Mouse (Mus musculus): ENCODE results near the gene Enox1. TPM values are rescaled to one million over a fixed set of nuclear protein-coding genes. Genes with fewer than 3 reads are reported as not detected.

The Enox1 gene
- polyA plus RNA-seq, 1 experiment from 2014 or later = 0.40 TPM

- no peak for DNase-seq
- Histone ChIP-seq H3K36me3 (no peaks in the 10 kb centered on the region), H3K9me3 (replicated peaks) (no peaks in the 10 kb centered on the region), H3K27ac (no peak overlapping the region), H3K4me2 (no peak overlapping the region), H3K4me1 (replicated peaks) (no peaks in the 10 kb centered on the region), H3K27me3 (no peaks in the 10 kb centered on the region), H3K4me3 (replicated peaks) (no peak overlapping the region), H3K9ac (no peak overlapping the region)
- WGBS (ENCODE audit: insufficient replicate concordance) = 72% methylated on average over 6 of the region's 6 CpGs
- no peak for ATAC-seq (ENCODE audit: low read depth)
These were observed 99.1 kb downstream of the Enox1 start for GRCm38 (mm10) chr14:77255711-77256110.

GRCm38 (mm10) chr14:77256943-77257342, 100.4 kb downstream of the Enox1 start:
- H3K4me1 ChIP-seq (replicated peaks) = no peaks in the 10 kb centered on the region
- DNase-seq (no peak), ATAC-seq (ENCODE audit: low read depth) (no peak)
- no peak overlapping the region for H3K4me3 ChIP-seq (replicated peaks)
- H3K9ac ChIP-seq = no peak overlapping the region
- no peak overlapping the region for H3K4me2 ChIP-seq
- H3K36me3 ChIP-seq = no peaks in the 10 kb centered on the region
- WGBS (ENCODE audit: insufficient replicate concordance) = 51% methylated on average over 2 of the region's 2 CpGs
- H3K9me3 ChIP-seq (replicated peaks) = no peaks in the 10 kb centered on the region
- H3K27me3 ChIP-seq = no peaks in the 10 kb centered on the region
- no peak overlapping the region for H3K27ac ChIP-seq

GRCm38 (mm10) chr14:77257461-77257860, 100.9 kb downstream of the Enox1 start:
- no peaks in the 10 kb centered on the region for H3K36me3 ChIP-seq
- H3K4me1 ChIP-seq (replicated peaks) = no peaks in the 10 kb centered on the region
- WGBS (ENCODE audit: insufficient replicate concordance) = 62% methylated on average over 1 of the region's 1 CpGs
- no peaks in the 10 kb centered on the region for H3K9me3 ChIP-seq (replicated peaks)
- DNase-seq = no peak
- no peak overlapping the region for H3K4me2 ChIP-seq
- no peak overlapping the region for H3K27ac ChIP-seq
- no peak overlapping the region for H3K4me3 ChIP-seq (replicated peaks)
- ATAC-seq (ENCODE audit: low read depth) = no peak
- no peaks in the 10 kb centered on the region for H3K27me3 ChIP-seq
- no peak overlapping the region for H3K9ac ChIP-seq

GRCm38 (mm10) chr14:77258186-77258585, 101.6 kb downstream of the Enox1 start:
- H3K9ac ChIP-seq = no peak overlapping the region
- H3K27ac ChIP-seq = no peak overlapping the region
- H3K27me3 ChIP-seq = no peaks in the 10 kb centered on the region
- 49% methylated on average over 4 of the region's 4 CpGs for WGBS (ENCODE audit: insufficient replicate concordance)
- no peaks in the 10 kb centered on the region for H3K36me3 ChIP-seq
- DNase-seq = no peak
- ATAC-seq (ENCODE audit: low read depth) = no peak
- no peak overlapping the region for H3K4me2 ChIP-seq
- no peaks in the 10 kb centered on the region for H3K9me3 ChIP-seq (replicated peaks)
- H3K4me1 ChIP-seq (replicated peaks) = no peaks in the 10 kb centered on the region
- no peak overlapping the region for H3K4me3 ChIP-seq (replicated peaks)

- no peaks in the 10 kb centered on the region for H3K27me3 ChIP-seq
- H3K9me3 ChIP-seq (replicated peaks) = no peaks in the 10 kb centered on the region
- no peak overlapping the region for H3K27ac ChIP-seq
- H3K36me3 ChIP-seq = no peaks in the 10 kb centered on the region
- no peak overlapping the region for H3K9ac ChIP-seq
- DNase-seq (no peak), ATAC-seq (ENCODE audit: low read depth) (no peak)
- 75% methylated on average over 5 of the region's 5 CpGs for WGBS (ENCODE audit: insufficient replicate concordance)
- H3K4me3 ChIP-seq (replicated peaks) = no peak overlapping the region
- H3K4me1 ChIP-seq (replicated peaks) = no peaks in the 10 kb centered on the region
- no peak overlapping the region for H3K4me2 ChIP-seq
These were observed 103.1 kb downstream of the Enox1 start for GRCm38 (mm10) chr14:77259686-77260085.

- no peaks in the 10 kb centered on the region for H3K4me1 ChIP-seq (replicated peaks)
- no peaks in the 10 kb centered on the region for H3K9me3 ChIP-seq (replicated peaks)
- no peak overlapping the region for H3K9ac ChIP-seq
- no peak overlapping the region for H3K4me3 ChIP-seq (replicated peaks)
- WGBS (ENCODE audit: insufficient replicate concordance) = 61% methylated on average over 4 of the region's 4 CpGs
- H3K27me3 ChIP-seq = no peaks in the 10 kb centered on the region
- no peaks in the 10 kb centered on the region for H3K36me3 ChIP-seq
- DNase-seq (no peak), ATAC-seq (ENCODE audit: low read depth) (no peak)
- no peak overlapping the region for H3K4me2 ChIP-seq
- H3K27ac ChIP-seq = no peak overlapping the region
These were observed 103.5 kb downstream of the Enox1 start for GRCm38 (mm10) chr14:77260107-77260506.

GRCm38 (mm10) chr14:77266805-77267771, 110.5 kb downstream of the Enox1 start:
- DNase-seq = no peak
- no peak overlapping the region for H3K27ac ChIP-seq
- H3K27me3 ChIP-seq = no peaks in the 10 kb centered on the region
- no peaks in the 10 kb centered on the region for H3K36me3 ChIP-seq
- no peaks in the 10 kb centered on the region for H3K9me3 ChIP-seq (replicated peaks)
- H3K4me2 ChIP-seq = no peak overlapping the region
- WGBS (ENCODE audit: insufficient replicate concordance) = 55% methylated on average over 17 of the region's 17 CpGs
- ATAC-seq (ENCODE audit: low read depth) = no peak
- H3K4me3 ChIP-seq (replicated peaks) = no peak overlapping the region
- no peak overlapping the region for H3K9ac ChIP-seq
- no peaks in the 10 kb centered on the region for H3K4me1 ChIP-seq (replicated peaks)

- Histone ChIP-seq H3K36me3 (no peaks in the 10 kb centered on the region), H3K9me3 (replicated peaks) (no peaks in the 10 kb centered on the region), H3K4me3 (replicated peaks) (no peak overlapping the region), H3K9ac (no peak overlapping the region), H3K27me3 (no peaks in the 10 kb centered on the region), H3K27ac (no peak overlapping the region), H3K4me2 (no peak overlapping the region), H3K4me1 (replicated peaks) (no peaks in the 10 kb centered on the region)
- WGBS (ENCODE audit: insufficient replicate concordance) = 63% methylated on average over 12 of the region's 12 CpGs
- DNase-seq (no peak), ATAC-seq (ENCODE audit: low read depth) (no peak)
These were observed 115.8 kb downstream of the Enox1 start for GRCm38 (mm10) chr14:77272248-77272930.

GRCm38 (mm10) chr14:77272931-77273446, 116.4 kb downstream of the Enox1 start:
- no peak overlapping the region for H3K9ac ChIP-seq
- no peaks in the 10 kb centered on the region for H3K27me3 ChIP-seq
- H3K36me3 ChIP-seq = no peaks in the 10 kb centered on the region
- H3K4me2 ChIP-seq = no peak overlapping the region
- DNase-seq (no peak), ATAC-seq (ENCODE audit: low read depth) (no peak)
- WGBS (ENCODE audit: insufficient replicate concordance) = 68% methylated on average over 13 of the region's 13 CpGs
- no peak overlapping the region for H3K27ac ChIP-seq
- H3K4me3 ChIP-seq (replicated peaks) = no peak overlapping the region
- H3K9me3 ChIP-seq (replicated peaks) = no peaks in the 10 kb centered on the region
- H3K4me1 ChIP-seq (replicated peaks) = no peaks in the 10 kb centered on the region

- H3K4me1 ChIP-seq (replicated peaks) = no peaks in the 10 kb centered on the region
- 48% methylated on average over 6 of the region's 6 CpGs for WGBS (ENCODE audit: insufficient replicate concordance)
- no peaks in the 10 kb centered on the region for H3K9me3 ChIP-seq (replicated peaks)
- H3K27me3 ChIP-seq = no peaks in the 10 kb centered on the region
- ATAC-seq (ENCODE audit: low read depth) (no peak), DNase-seq (no peak)
- no peak overlapping the region for H3K9ac ChIP-seq
- no peak overlapping the region for H3K4me2 ChIP-seq
- no peak overlapping the region for H3K4me3 ChIP-seq (replicated peaks)
- H3K27ac ChIP-seq = no peak overlapping the region
- H3K36me3 ChIP-seq = no peaks in the 10 kb centered on the region
These were observed 117.2 kb downstream of the Enox1 start for GRCm38 (mm10) chr14:77273721-77274120.

GRCm38 (mm10) chr14:77275607-77276006, 119.0 kb downstream of the Enox1 start:
- ATAC-seq (ENCODE audit: low read depth) (no peak), DNase-seq (no peak)
- H3K4me1 ChIP-seq (replicated peaks) = no peaks in the 10 kb centered on the region
- H3K27me3 ChIP-seq = no peaks in the 10 kb centered on the region
- WGBS (ENCODE audit: insufficient replicate concordance) = 76% methylated on average over 6 of the region's 6 CpGs
- no peak overlapping the region for H3K9ac ChIP-seq
- H3K4me2 ChIP-seq = no peak overlapping the region
- no peaks in the 10 kb centered on the region for H3K36me3 ChIP-seq
- no peak overlapping the region for H3K4me3 ChIP-seq (replicated peaks)
- H3K27ac ChIP-seq = no peak overlapping the region
- no peaks in the 10 kb centered on the region for H3K9me3 ChIP-seq (replicated peaks)
